Mouse (Mus musculus): ENCODE results near the gene Eci2. TPM values are rescaled to one million over a fixed set of nuclear protein-coding genes. Genes with fewer than 3 reads are reported as not detected.
"Not testable (repeated sequence)": the region's sequence is repeated elsewhere in the genome, so short reads cannot be mapped to it uniquely, and the experiment has no call there.

The Eci2 gene
- polyA plus RNA-seq, 1 experiment from 2014 or later, result 118 TPM

- DNase-seq (ENCODE audit: low spot score, missing footprints), result no peak
- H3K9ac ChIP-seq (ENCODE audit: low read length), result no peak overlapping the region
- no peaks in the 10 kb centered on the region for H3K9me3 ChIP-seq (ENCODE audit: control insufficient read depth, low read length)
- no peaks in the 10 kb centered on the region for H3K27me3 ChIP-seq (ENCODE audit: control insufficient read depth, insufficient read depth, low read length)
- ATAC-seq (ENCODE audit: low FRiP score), result no peak
- peaks cover 7% of the 10 kb centered on the region; the same call in 1 of the 2 replicates for H3K4me1 ChIP-seq (ENCODE audit: control insufficient read depth, insufficient read depth, low read length)
- WGBS, result 90% methylated on average over 2 of the region's 2 CpGs
- H3K4me3 ChIP-seq (ENCODE audit: low read depth, low read length), result no peak overlapping the region
- no peak overlapping the region for H3K27ac ChIP-seq (ENCODE audit: low read depth, low read length)
- no peak overlapping the region for H3K4me2 ChIP-seq
- no peaks in the 10 kb centered on the region for H3K36me3 ChIP-seq (ENCODE audit: control insufficient read depth, insufficient read depth, low read length)
These were observed 31.0 kb downstream of the Eci2 start for GRCm38 (mm10) chr13:34995925-34996324.

- no peaks in the 10 kb centered on the region for H3K27me3 ChIP-seq (ENCODE audit: control insufficient read depth, insufficient read depth, low read length)
- H3K27ac ChIP-seq (ENCODE audit: low read depth, low read length), result peak overlapping the region; percentile 56; the same call in 1 of the 2 replicates
- H3K4me3 ChIP-seq (ENCODE audit: low read depth, low read length), result peak overlapping the region; percentile 53
- WGBS, result 1% methylated on average over 33 of the region's 33 CpGs
- peak; percentile 99 for DNase-seq (ENCODE audit: low spot score, missing footprints)
- H3K9ac ChIP-seq (ENCODE audit: low read length), result peak overlapping the region; percentile 87
- peaks cover 7% of the 10 kb centered on the region; the same call in 1 of the 2 replicates for H3K4me1 ChIP-seq (ENCODE audit: control insufficient read depth, insufficient read depth, low read length)
- no peaks in the 10 kb centered on the region for H3K9me3 ChIP-seq (ENCODE audit: control insufficient read depth, low read length)
- ATAC-seq (ENCODE audit: low FRiP score), result peak; percentile 99
- H3K4me2 ChIP-seq, result peak overlapping the region; percentile 72
- H3K36me3 ChIP-seq (ENCODE audit: control insufficient read depth, insufficient read depth, low read length), result no peaks in the 10 kb centered on the region; the same call in 1 of the 2 replicates
These were observed 32.7 kb downstream of the Eci2 start for GRCm38 (mm10) chr13:34993983-34994811.

GRCm38 (mm10) chr13:34993595-34993982 lies 33.3 kb downstream of the Eci2 start:
- H3K9me3 ChIP-seq (ENCODE audit: control insufficient read depth, low read length), result no peaks in the 10 kb centered on the region
- no peaks in the 10 kb centered on the region for H3K27me3 ChIP-seq (ENCODE audit: control insufficient read depth, insufficient read depth, low read length)
- peak overlapping the region; percentile 53 for H3K4me3 ChIP-seq (ENCODE audit: low read depth, low read length)
- ATAC-seq (ENCODE audit: low FRiP score) (peak; percentile 73), DNase-seq (ENCODE audit: low spot score, missing footprints) (no peak)
- peak overlapping the region; percentile 56; the same call in 1 of the 2 replicates for H3K27ac ChIP-seq (ENCODE audit: low read depth, low read length)
- peaks cover 7% of the 10 kb centered on the region; the same call in 1 of the 2 replicates for H3K4me1 ChIP-seq (ENCODE audit: control insufficient read depth, insufficient read depth, low read length)
- H3K36me3 ChIP-seq (ENCODE audit: control insufficient read depth, insufficient read depth, low read length), result no peaks in the 10 kb centered on the region; the same call in 1 of the 2 replicates
- peak overlapping the region; percentile 72 for H3K4me2 ChIP-seq
- peak overlapping the region; percentile 87 for H3K9ac ChIP-seq (ENCODE audit: low read length)
- 3% methylated on average over 22 of the region's 22 CpGs for WGBS

GRCm38 (mm10) chr13:34993085-34993484 lies 33.8 kb downstream of the Eci2 start:
- 84% methylated on average over 4 of the region's 4 CpGs for WGBS
- peak overlapping the region; percentile 53 for H3K4me3 ChIP-seq (ENCODE audit: low read depth, low read length)
- H3K9ac ChIP-seq (ENCODE audit: low read length), result peak overlapping the region; percentile 87; the same call in 1 of the 2 replicates
- DNase-seq (ENCODE audit: low spot score, missing footprints) (peak; percentile 87), ATAC-seq (ENCODE audit: low FRiP score) (no peak)
- peaks cover 7% of the 10 kb centered on the region; the same call in 1 of the 2 replicates for H3K4me1 ChIP-seq (ENCODE audit: control insufficient read depth, insufficient read depth, low read length)
- no peaks in the 10 kb centered on the region for H3K9me3 ChIP-seq (ENCODE audit: control insufficient read depth, low read length)
- H3K27me3 ChIP-seq (ENCODE audit: control insufficient read depth, insufficient read depth, low read length), result no peaks in the 10 kb centered on the region
- H3K27ac ChIP-seq (ENCODE audit: low read depth, low read length), result no peak overlapping the region
- H3K36me3 ChIP-seq (ENCODE audit: control insufficient read depth, insufficient read depth, low read length), result no peaks in the 10 kb centered on the region; the same call in 1 of the 2 replicates
- H3K4me2 ChIP-seq, result peak overlapping the region; percentile 72

GRCm38 (mm10) chr13:34991581-34992273 lies 35.2 kb downstream of the Eci2 start:
- no peaks in the 10 kb centered on the region for H3K9me3 ChIP-seq (ENCODE audit: control insufficient read depth, low read length)
- H3K4me2 ChIP-seq, result no peak overlapping the region
- H3K4me1 ChIP-seq (ENCODE audit: control insufficient read depth, insufficient read depth, low read length), result peaks cover 7% of the 10 kb centered on the region; the same call in 1 of the 2 replicates
- no peaks in the 10 kb centered on the region for H3K27me3 ChIP-seq (ENCODE audit: control insufficient read depth, insufficient read depth, low read length)
- DNase-seq (ENCODE audit: low spot score, missing footprints), result no peak
- H3K27ac ChIP-seq (ENCODE audit: low read depth, low read length), result no peak overlapping the region
- no peak for ATAC-seq (ENCODE audit: low FRiP score)
- H3K36me3 ChIP-seq (ENCODE audit: control insufficient read depth, insufficient read depth, low read length), result peaks cover 1% of the 10 kb centered on the region; the same call in 1 of the 2 replicates
- no peak overlapping the region for H3K9ac ChIP-seq (ENCODE audit: low read length)
- 71% methylated on average over 4 of the region's 4 CpGs for WGBS
- no peak overlapping the region for H3K4me3 ChIP-seq (ENCODE audit: low read depth, low read length)

GRCm38 (mm10) chr13:34983479-34983878 lies 43.4 kb downstream of the Eci2 start:
- not testable (repeated sequence) for H3K4me1 ChIP-seq (ENCODE audit: control insufficient read depth, insufficient read depth, low read length); H3K4me2 ChIP-seq; H3K27me3 ChIP-seq (ENCODE audit: control insufficient read depth, insufficient read depth, low read length); ATAC-seq (ENCODE audit: low FRiP score); H3K4me3 ChIP-seq (ENCODE audit: low read depth, low read length); H3K27ac ChIP-seq (ENCODE audit: low read depth, low read length); H3K9ac ChIP-seq (ENCODE audit: low read length); H3K36me3 ChIP-seq (ENCODE audit: control insufficient read depth, insufficient read depth, low read length); H3K9me3 ChIP-seq (ENCODE audit: control insufficient read depth, low read length); DNase-seq (ENCODE audit: low spot score, missing footprints)
- 97% methylated on average over 1 of the region's 1 CpGs for WGBS

GRCm38 (mm10) chr13:34978635-34979034 lies 48.3 kb downstream of the Eci2 start:
- not testable (repeated sequence) for H3K9me3 ChIP-seq (ENCODE audit: control insufficient read depth, low read length); ATAC-seq (ENCODE audit: low FRiP score); H3K9ac ChIP-seq (ENCODE audit: low read length); H3K4me3 ChIP-seq (ENCODE audit: low read depth, low read length); H3K27me3 ChIP-seq (ENCODE audit: control insufficient read depth, insufficient read depth, low read length); H3K4me2 ChIP-seq; H3K27ac ChIP-seq (ENCODE audit: low read depth, low read length); DNase-seq (ENCODE audit: low spot score, missing footprints); H3K4me1 ChIP-seq (ENCODE audit: control insufficient read depth, insufficient read depth, low read length)
- 72% methylated on average over 5 of the region's 5 CpGs for WGBS
- peaks cover 11% of the 10 kb centered on the region; the same call in 1 of the 2 replicates for H3K36me3 ChIP-seq (ENCODE audit: control insufficient read depth, insufficient read depth, low read length)

GRCm38 (mm10) chr13:34977410-34977809 lies 49.5 kb downstream of the Eci2 start:
- DNase-seq (ENCODE audit: low spot score, missing footprints), result no peak
- H3K27ac ChIP-seq (ENCODE audit: low read depth, low read length), result no peak overlapping the region
- H3K27me3 ChIP-seq (ENCODE audit: control insufficient read depth, insufficient read depth, low read length), result no peaks in the 10 kb centered on the region
- no peak for ATAC-seq (ENCODE audit: low FRiP score)
- no peaks in the 10 kb centered on the region for H3K4me1 ChIP-seq (ENCODE audit: control insufficient read depth, insufficient read depth, low read length)
- WGBS, result 95% methylated on average over 3 of the region's 3 CpGs
- H3K36me3 ChIP-seq (ENCODE audit: control insufficient read depth, insufficient read depth, low read length), result peaks cover 11% of the 10 kb centered on the region; the same call in 1 of the 2 replicates
- no peak overlapping the region for H3K4me3 ChIP-seq (ENCODE audit: low read depth, low read length)
- no peak overlapping the region for H3K9ac ChIP-seq (ENCODE audit: low read length)
- H3K9me3 ChIP-seq (ENCODE audit: control insufficient read depth, low read length), result no peaks in the 10 kb centered on the region
- no peak overlapping the region for H3K4me2 ChIP-seq

GRCm38 (mm10) chr13:34976116-34976515 lies 50.8 kb downstream of the Eci2 start:
- Histone ChIP-seq H3K4me1 (ENCODE audit: control insufficient read depth, insufficient read depth, low read length) (no peaks in the 10 kb centered on the region), H3K27me3 (ENCODE audit: control insufficient read depth, insufficient read depth, low read length) (no peaks in the 10 kb centered on the region), H3K36me3 (ENCODE audit: control insufficient read depth, insufficient read depth, low read length) (peaks cover 11% of the 10 kb centered on the region; the same call in 1 of the 2 replicates), H3K9me3 (ENCODE audit: control insufficient read depth, low read length) (no peaks in the 10 kb centered on the region), H3K4me2 (no peak overlapping the region), H3K27ac (ENCODE audit: low read depth, low read length) (no peak overlapping the region), H3K9ac (ENCODE audit: low read length) (no peak overlapping the region), H3K4me3 (ENCODE audit: low read depth, low read length) (no peak overlapping the region)
- DNase-seq (ENCODE audit: low spot score, missing footprints) (no peak), ATAC-seq (ENCODE audit: low FRiP score) (no peak)
- 94% methylated on average over 4 of the region's 4 CpGs for WGBS
